Mouse (Mus musculus) gastrocnemius, postnatal 14 days (tissue): ENCODE results near the gene Gm20831. TPM values are rescaled to one million over a fixed set of nuclear protein-coding genes. Genes with fewer than 3 reads are reported as not detected.
"Not testable (repeated sequence)": the region's sequence is repeated elsewhere in the genome, so short reads cannot be mapped to it uniquely, and the experiment has no call there.

Source experiments
- DNase-seq: peaks from one replicate; pipeline ENCODE4 v3.0.0; 2021; ENCODE audit warnings: mixed read lengths
- intact Hi-C: fragments of 180-260 bp; cut with DNase I; formaldehyde crosslinking; loops from one replicate; pipeline ENCODE4 v1.15.1; 2025; ENCODE audit warnings: low total_unique reads
- long read RNA-seq, 2 experiments: library from polyadenylated mRNA; stranded (forward); transcript quantifications; one replicate each; pipeline ENCODE4 v2.0.0; 2021
- total RNA-seq, 2 experiments: library from RNA; stranded (reverse); gene quantifications; 2 replicates each; pipeline ENCODE4 v1.2.3; 2021

Gene Gm20831
- total RNA-seq, result not detected
- long read RNA-seq, experiment 1, result 0 reads
- long read RNA-seq, experiment 2, result 0 reads

DNA sequence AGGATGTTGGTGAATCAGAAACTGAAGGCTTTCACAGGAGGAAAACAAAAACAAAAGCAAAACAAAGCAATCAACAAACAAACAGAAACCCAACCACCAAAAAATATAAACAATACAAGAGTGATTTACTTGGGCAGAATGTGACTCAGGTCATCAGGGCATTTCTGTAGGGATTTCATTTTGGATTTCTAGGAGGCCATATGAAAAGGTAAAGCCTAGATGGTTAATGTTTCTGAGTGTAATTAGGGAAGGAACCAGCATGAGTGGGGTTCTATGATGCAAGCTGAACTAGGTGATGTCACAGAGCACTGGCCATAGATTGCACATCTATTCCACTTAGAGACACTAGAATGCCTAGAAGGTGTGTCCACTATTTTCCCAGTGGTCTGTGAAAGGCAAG lies at the start of gene Gm20831, which contains the start of gene Gm20772:
TSS of gene Gm20831 (plus strand) at position 301 of the 400 bp plus-strand sequence.
TSS of gene Gm20772 (plus strand) at position 301 of the 400 bp plus-strand sequence.
- intact Hi-C loops, DNase-seq: not testable (repeated sequence)

DNA sequence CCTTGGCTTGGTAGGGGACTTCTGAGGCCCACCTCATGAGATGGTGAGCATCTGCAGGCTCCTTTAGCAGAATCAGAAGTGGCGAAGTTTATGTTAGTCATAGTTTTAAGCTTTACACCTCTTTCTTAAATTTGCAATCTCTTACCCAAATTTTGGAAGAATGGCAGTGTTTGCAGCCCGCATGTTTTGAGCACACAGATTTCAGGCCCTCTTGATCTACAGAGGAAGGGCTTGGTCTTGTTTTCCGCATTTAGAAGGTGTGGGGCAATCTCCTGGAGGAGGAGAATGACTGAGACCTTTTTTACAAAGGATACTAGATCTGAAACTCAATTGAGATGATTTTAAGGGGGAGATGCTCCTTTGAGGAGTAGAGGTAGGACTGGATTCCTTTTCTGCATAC lies 28.4 kb upstream of the Gm20831 start, which contains the start of gene Gm21904:
TSS of gene Gm21904 (minus strand) at position 101 of the 400 bp plus-strand sequence.
- DNase-seq, intact Hi-C loops: not testable (repeated sequence)

DNA sequence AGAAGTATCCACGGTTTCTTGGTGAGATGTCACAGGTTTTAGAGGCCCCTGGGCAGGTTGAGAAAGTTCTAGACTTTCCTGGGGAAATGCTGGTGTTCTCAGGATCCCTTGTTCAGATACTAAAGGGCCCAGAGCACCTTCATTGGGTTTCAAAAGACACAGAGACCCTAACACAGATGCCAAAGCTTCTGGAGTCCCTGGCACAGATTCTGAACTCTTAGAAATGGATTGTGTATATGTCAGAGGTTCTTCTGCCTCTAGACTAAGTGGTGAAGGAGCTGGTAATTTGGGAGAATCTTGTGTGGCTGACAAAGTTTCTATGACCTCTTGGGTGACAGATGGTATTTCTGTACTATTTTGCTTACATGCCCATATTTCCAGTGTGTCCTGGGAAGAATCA lies 62.7 kb downstream of the Gm20831 start, which contains the start of gene Srsy:
TSS of gene Srsy (minus strand) at position 101 of the 400 bp plus-strand sequence.
- DNase-seq, intact Hi-C loops: not testable (repeated sequence)

Other genes with a start within 250 kb of the Gm20831 start
- not detected for gene Gm21904, start 28.5 kb upstream of the Gm20831 start, total RNA-seq
- gene Gm20772, start within 50 bp of the Gm20831 start, total RNA-seq, result not detected
- not detected for gene Srsy, start 62.6 kb downstream of the Gm20831 start, total RNA-seq
- gene Gm21764, start 187.1 kb downstream of the Gm20831 start, total RNA-seq, result not detected
- gene Ssty1, start 214.4 kb downstream of the Gm20831 start, total RNA-seq, result not detected